Mouse (Mus musculus): ENCODE measurements around the gene Etv2.

Gene Etv2

GRCm38 (mm10) chr7:30588676-30589434, 46.8 kb downstream of the Etv2 start, which contains the start of gene Kmt2b:
Kmt2b (minus strand) TSS chr7:30588726.
- DNase-seq (ENCODE audit: inconsistent ontology term): peak; percentile 99

- peak; percentile 61 for DNase-seq (ENCODE audit: inconsistent ontology term)
Observed at GRCm38 (mm10) chr7:30587842-30588667, 47.6 kb downstream of the Etv2 start.

GRCm38 (mm10) chr7:30586455-30587020, 49.1 kb downstream of the Etv2 start:
- no peak for DNase-seq (ENCODE audit: inconsistent ontology term)

- DNase-seq (ENCODE audit: inconsistent ontology term): no peak
Observed at GRCm38 (mm10) chr7:30585170-30585569, 50.5 kb downstream of the Etv2 start.

- no peak for DNase-seq (ENCODE audit: inconsistent ontology term)
Observed at GRCm38 (mm10) chr7:30584339-30584738, 51.3 kb downstream of the Etv2 start.

All from Muller cell, postnatal 12 days (primary cell).